In genomic region chr2:80328961-80329653, GRCm38 (mm10) we compare ENCODE assay signal across 29 mouse cellular contexts. TPM values are rescaled to one million over a fixed set of nuclear protein-coding genes. Genes with fewer than 3 reads are reported as not detected.
DNase-seq lines count a peak whose midpoint lies in the region; ATAC-seq and TF ChIP-seq lines count a peak whose summit lies in the region.
"Had no signal": no experiment of that assay in that cellular context is flagged by ENCODE, and none has a peak within 500 bp of the region (broad histone marks: within the 10 kb centered on the region; RNA-seq: fewer than 3 reads in every experiment).

No protein-coding gene starts in this region.

- peak; percentile 79 for DNase-seq in heart, adult 11 months
- DNase-seq in heart, postnatal 14 days, result no peak
- no peak for DNase-seq in kidney, postnatal 0 days (ENCODE audit: low spot score)
- peak; percentile 5 for DNase-seq in kidney, postnatal 14 days
- DNase-seq in kidney, postnatal 25 days, result no peak
- DNase-seq: adrenal gland, adult 2 months; adrenal gland, postnatal 10 days; adrenal gland, postnatal 25 days; cerebellum, adult 11 months; cerebellum, adult 18-20 months; cerebellum, adult 8-10 months; cerebellum, adult 9-11 months; cerebellum, postnatal 14 days; cerebellum, postnatal 36 days; embryo, embryonic 11 days had no signal

- intact Hi-C loops in heart, postnatal 14 days (cut with DNase I), result no loop called here

- no peak overlapping the region for H3K4me2 ChIP-seq in kidney, postnatal 0 days (ENCODE audit: low read length)
- no peak overlapping the region for H3K4me2 ChIP-seq in kidney, embryonic 15.5 days
- H3K4me2 ChIP-seq: embryonic facial prominence, embryonic 12.5 days; embryonic facial prominence, embryonic 15.5 days; forebrain, embryonic 12.5 days had no signal

- no peak for TF ChIP-seq CTCF in kidney, postnatal 0 days (IDR thresholded peaks at IDR 0.05; ENCODE audit: low read depth)

- WGBS in kidney, postnatal 0 days, result 90% methylated on average over 7 of the region's 7 CpGs
- WGBS in kidney, embryonic 15.5 days, result 93% methylated on average over 7 of the region's 7 CpGs

- H3K4me1 ChIP-seq in kidney, postnatal 0 days (replicated peaks; ENCODE audit: insufficient read depth, low read length), result no peaks in the 10 kb centered on the region
- H3K4me1 ChIP-seq in kidney, embryonic 15.5 days, result no peaks in the 10 kb centered on the region
- H3K4me1 ChIP-seq: embryonic facial prominence, embryonic 12.5 days; embryonic facial prominence, embryonic 15.5 days; forebrain, embryonic 10.5 days; forebrain, embryonic 12.5 days had no signal

- no peak overlapping the region for H3K9ac ChIP-seq in kidney, postnatal 0 days (ENCODE audit: low read depth, low read length)
- H3K9ac ChIP-seq in kidney, embryonic 15.5 days, result no peak overlapping the region
- H3K9ac ChIP-seq: embryonic facial prominence, embryonic 12.5 days; embryonic facial prominence, embryonic 15.5 days; forebrain, embryonic 12.5 days had no signal

- ATAC-seq in kidney, postnatal 0 days (replicated peaks; ENCODE audit: low FRiP score, low read depth), result 0 out of 2 replicates have a peak, but pooled peaks have one; percentile 52
- no peak for ATAC-seq in kidney, embryonic 15.5 days (replicated peaks; ENCODE audit: low FRiP score)
- ATAC-seq: forebrain, embryonic 14.5 days; forebrain, embryonic 16.5 days had no signal

- H3K27ac ChIP-seq in kidney, postnatal 0 days, result no peak overlapping the region
- no peak overlapping the region for H3K27ac ChIP-seq in kidney, embryonic 15.5 days
- H3K27ac ChIP-seq: embryonic facial prominence, embryonic 12.5 days; embryonic facial prominence, embryonic 15.5 days; forebrain, embryonic 10.5 days; forebrain, embryonic 12.5 days had no signal

- H3K9me3 ChIP-seq in kidney, postnatal 0 days (replicated peaks; ENCODE audit: low read length), result no peaks in the 10 kb centered on the region
- H3K9me3 ChIP-seq in kidney, embryonic 15.5 days (replicated peaks), result no peaks in the 10 kb centered on the region
- H3K9me3 ChIP-seq: embryonic facial prominence, embryonic 12.5 days; embryonic facial prominence, embryonic 15.5 days; forebrain, embryonic 10.5 days; forebrain, embryonic 12.5 days had no signal

- no peak overlapping the region for H3K4me3 ChIP-seq in kidney, postnatal 0 days (replicated peaks; ENCODE audit: low read depth, low read length)
- H3K4me3 ChIP-seq in kidney, embryonic 15.5 days (replicated peaks), result no peak overlapping the region
- H3K4me3 ChIP-seq: embryonic facial prominence, embryonic 12.5 days; embryonic facial prominence, embryonic 15.5 days; erythroblast, embryonic 14.5 days; forebrain, embryonic 10.5 days; forebrain, embryonic 12.5 days had no signal

- no peaks in the 10 kb centered on the region for H3K27me3 ChIP-seq in kidney, postnatal 0 days (ENCODE audit: insufficient read depth, low read length)
- H3K27me3 ChIP-seq in kidney, embryonic 15.5 days, result no peaks in the 10 kb centered on the region
- H3K27me3 ChIP-seq: embryonic facial prominence, embryonic 12.5 days; embryonic facial prominence, embryonic 15.5 days; forebrain, embryonic 12.5 days had no signal

- H3K36me3 ChIP-seq in kidney, postnatal 0 days (ENCODE audit: insufficient read depth, low read length), result peaks cover 43% of the 10 kb centered on the region
- H3K36me3 ChIP-seq in kidney, embryonic 15.5 days, result peaks cover 76% of the 10 kb centered on the region

RNA-seq across cellular contexts. Expression of gene Dnajc10, which starts 13.8 kb away (rescaled TPM):
- total RNA-seq in heart, postnatal 14 days (2021), result 10 to 100 TPM; 38.6 to 42.3 TPM
- polyA plus RNA-seq in kidney, postnatal 0 days (2015; fragmentation: Nextera tagmentation; extraction: Ambion mirVana), result 71.0 and 76.0 TPM in 2 replicates
- 87.9 and 88.4 TPM in 2 replicates for polyA plus RNA-seq in kidney, embryonic 15.5 days (2015; fragmentation: Nextera tagmentation; extraction: Ambion mirVana)

RNA-seq across cellular contexts. Expression of gene Prdx6b, which starts 36.8 kb away (rescaled TPM):
- not detected for total RNA-seq in heart, postnatal 14 days (2021)
- polyA plus RNA-seq in kidney, postnatal 0 days (2015; fragmentation: Nextera tagmentation; extraction: Ambion mirVana), result not detected in 2 replicates
- polyA plus RNA-seq in kidney, embryonic 15.5 days (2015; fragmentation: Nextera tagmentation; extraction: Ambion mirVana), result not detected in 2 replicates
- total RNA-seq: adrenal gland, adult 2 months; adrenal gland, postnatal 10 days; adrenal gland, postnatal 25 days; adrenal gland, postnatal 4 days; common myeloid progenitor, adult 5-6 weeks; ES-E14; MEL had no signal
- polyA plus RNA-seq: adrenal gland, adult 2 months; brain, embryonic 14.5 days; C2C12; embryonic facial prominence, embryonic 12.5 days; embryonic facial prominence, embryonic 15.5 days; forebrain, embryonic 10.5 days; forebrain, embryonic 12.5 days; forebrain, embryonic 14.5 days; forebrain, embryonic 16.5 days had no signal

Comparison
In these comparisons a context has a peak if more than half of its experiments do, and no peak if none do; other contexts are left out.
1. DNase-seq: peak in heart, adult 11 months (single experiment) and kidney, postnatal 14 days (single experiment); none in heart, postnatal 14 days (0 of 2), kidney, postnatal 0 days (single experiment) and kidney, postnatal 25 days (0 of 2).